Mouse (Mus musculus) megakaryocyte-erythroid progenitor cell, adult 5-6 weeks (primary cell): ENCODE results near the gene Ccdc57. TPM values are rescaled to one million over a fixed set of nuclear protein-coding genes. Genes with fewer than 3 reads are reported as not detected.

ENCODE experiments used
- ATAC-seq: replicated peaks from 2 replicates; pipeline ENCODE4 v1.8.0; 2016; ENCODE audit warnings: mild to moderate bottlenecking, inconsistent platforms; ENCODE audit not compliant: severe bottlenecking, poor library complexity, low FRiP score, low TSS enrichment
- total RNA-seq, 2 experiments: library from RNA; stranded (forward) in 1 of 2; stranded (reverse) in 1 of 2; fragments of 200-1000, 215-1000 nt in 1 of 2; fragments of >200 nt in 1 of 2; fragmentation: Nextera tagmentation in 1 of 2; gene quantifications; 2 replicates each; pipeline ENCODE4 v1.2.3; 2014 to 2017

Gene Ccdc57
- total RNA-seq, 2 experiments from 2014 or later = 6.4 to 9.0 TPM

GRCm38 (mm10) chr11:120862819-120863218 is 69.9 kb downstream of the Ccdc57 start:
- ATAC-seq = no peak

GRCm38 (mm10) chr11:120855938-120856337 is 76.7 kb downstream of the Ccdc57 start:
- peak; percentile 35; the same call in 1 of the 2 replicates for ATAC-seq

DNA sequence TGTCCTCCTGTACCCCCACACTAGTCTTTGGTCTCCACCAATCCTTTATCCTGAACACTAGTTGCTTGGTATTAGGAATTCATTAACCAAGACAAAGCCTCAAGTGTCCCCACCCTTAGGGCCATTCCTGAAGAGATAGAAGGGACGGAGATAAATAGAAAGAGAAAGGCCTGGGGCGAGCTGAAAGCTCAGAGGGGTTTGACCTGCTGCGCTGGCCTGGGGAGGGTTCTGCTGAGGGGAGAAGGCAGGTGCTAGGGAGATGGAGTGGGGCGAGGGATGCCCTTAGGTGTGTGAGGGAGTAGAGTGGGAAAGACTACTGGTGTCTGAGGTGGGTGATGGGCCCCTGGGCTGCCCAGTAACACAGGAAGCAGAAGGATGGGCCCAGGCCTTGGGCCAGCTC is 78.9 kb downstream of the Ccdc57 start:
- no peak for ATAC-seq

- ATAC-seq = no peak
Observed at GRCm38 (mm10) chr11:120853158-120853557, 79.5 kb downstream of the Ccdc57 start.

DNA sequence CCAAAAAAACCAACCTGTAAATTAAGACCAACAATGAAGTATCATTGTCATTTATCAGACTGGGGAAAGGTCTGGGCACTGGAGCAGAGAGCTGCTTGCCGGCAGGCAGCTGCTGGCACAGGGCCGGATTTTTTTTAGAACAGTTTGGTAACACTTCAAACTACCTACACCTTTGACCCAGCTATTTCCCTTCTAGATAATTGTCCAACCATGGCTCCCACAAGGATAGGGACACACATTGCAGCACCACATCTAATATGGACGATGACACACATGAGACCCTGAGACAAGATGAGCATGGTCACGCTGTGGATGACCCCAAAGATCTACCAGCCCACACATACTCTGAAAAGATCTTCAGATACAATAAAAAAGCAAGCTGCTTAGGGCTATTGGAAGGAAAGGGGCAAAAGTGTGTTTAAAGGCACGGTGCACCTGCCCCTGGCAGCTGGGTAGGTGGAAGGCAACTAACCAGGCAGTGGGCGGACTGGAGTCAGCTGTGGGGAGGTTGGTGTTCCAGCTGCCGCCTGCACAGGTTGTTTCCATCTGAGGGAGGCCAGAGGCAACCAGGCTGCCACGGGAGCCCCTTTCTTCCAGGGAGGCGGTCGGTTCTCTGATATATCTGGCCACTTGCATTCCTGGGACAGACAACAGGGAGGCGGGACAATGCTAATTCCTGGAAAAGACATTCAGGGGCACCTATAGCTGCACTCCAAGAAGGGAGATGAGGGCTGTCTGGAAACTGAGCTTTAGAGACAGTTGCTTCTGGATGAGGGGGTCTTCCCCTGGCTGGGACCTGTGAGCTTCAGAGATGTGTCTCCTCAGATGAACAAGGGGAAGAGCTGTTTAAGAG is 80.4 kb downstream of the Ccdc57 start:
- ATAC-seq = no peak

- no peak for ATAC-seq
Observed at GRCm38 (mm10) chr11:120851582-120851981, 81.1 kb downstream of the Ccdc57 start.

DNA sequence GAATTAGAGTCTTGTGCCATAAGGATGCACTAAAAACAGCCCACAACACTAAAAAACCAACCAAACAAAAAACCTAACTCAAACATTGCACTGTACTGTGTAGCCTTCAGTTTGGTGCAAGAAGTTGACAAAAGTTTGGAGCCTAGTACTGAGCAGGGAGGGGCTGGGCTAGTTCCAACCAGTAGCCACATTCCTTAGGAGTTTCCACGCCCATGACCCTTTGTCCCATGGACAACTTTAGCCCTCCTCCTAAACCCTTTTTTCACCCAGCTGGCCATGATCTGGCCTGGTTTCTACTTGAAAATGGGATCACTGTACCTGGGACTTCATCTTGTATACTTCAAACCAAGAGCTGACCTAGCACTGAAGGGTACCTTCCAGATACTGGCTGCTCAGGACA is 81.5 kb downstream of the Ccdc57 start:
- 0 out of 2 replicates have a peak, but pooled peaks have one; percentile 5 for ATAC-seq

DNA sequence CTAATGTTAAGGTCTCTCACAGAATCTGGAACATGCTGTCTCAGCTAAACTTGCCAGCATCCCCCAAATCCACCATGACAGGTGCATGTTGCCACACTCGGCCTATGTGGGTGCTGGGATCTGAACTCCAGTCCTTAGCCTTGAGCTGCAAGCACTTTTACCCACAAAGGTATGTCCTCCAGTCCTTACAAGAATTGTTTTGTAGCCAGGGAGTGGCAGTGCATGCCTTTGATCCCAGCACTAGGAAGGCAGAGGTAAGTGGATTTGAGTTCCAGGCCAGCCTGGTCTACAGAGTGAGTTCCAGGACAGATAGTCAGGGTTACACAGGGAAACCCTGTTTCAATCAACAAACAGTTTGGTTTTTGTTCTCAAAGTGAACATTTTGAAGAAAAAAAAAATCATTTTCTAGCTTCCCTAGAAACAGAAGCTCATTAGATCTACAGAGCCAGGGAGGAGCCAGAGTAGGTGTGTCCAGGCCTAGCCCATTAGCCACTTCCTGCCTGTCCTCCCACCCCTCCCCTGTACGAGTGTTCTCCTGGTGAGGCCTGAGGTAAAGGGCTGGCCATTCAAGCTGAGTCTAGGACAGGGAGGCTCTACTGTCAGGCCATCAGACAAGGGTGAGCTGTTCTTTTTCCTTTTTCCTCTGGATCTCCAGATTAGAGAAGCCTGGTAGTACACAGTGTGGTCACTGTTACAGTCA is 82.2 kb downstream of the Ccdc57 start:
- ATAC-seq = peak; percentile 76

DNA sequence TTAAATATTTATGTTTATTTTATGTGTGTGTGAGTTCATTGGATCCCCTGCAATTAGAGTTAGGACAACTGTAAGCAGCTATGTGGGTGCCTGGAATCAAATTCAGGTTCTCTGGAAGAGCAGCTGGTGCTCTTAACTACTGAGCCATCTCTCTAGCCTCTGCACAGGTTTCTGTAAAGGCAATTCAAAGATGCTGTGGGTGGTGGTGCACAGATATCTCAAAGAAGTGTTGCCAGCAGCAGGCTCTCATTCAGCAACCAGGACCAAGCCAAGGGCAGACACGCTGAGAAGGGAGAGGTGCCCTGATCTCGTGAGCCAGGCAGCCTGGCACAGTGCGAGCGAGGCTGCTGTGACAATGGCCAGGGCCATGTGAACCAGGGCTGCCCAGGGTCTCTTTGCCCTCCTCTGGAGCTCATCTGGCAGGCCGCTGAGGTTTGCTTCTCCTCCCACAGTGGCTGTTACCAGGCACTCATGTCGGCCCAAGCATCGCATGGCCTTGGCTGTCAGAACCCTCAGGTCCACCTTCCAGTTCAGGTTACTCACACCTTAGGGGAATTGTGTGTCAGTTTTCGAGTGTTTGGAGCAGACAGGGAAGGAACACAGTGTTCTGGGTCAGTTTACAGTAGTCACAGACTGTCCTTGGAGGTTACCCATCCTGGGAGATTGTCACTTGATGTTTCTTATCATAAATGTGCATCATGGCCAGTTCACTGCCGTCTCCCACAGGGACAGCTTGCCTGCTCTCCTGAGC is 85.8 kb downstream of the Ccdc57 start:
- no peak for ATAC-seq

DNA sequence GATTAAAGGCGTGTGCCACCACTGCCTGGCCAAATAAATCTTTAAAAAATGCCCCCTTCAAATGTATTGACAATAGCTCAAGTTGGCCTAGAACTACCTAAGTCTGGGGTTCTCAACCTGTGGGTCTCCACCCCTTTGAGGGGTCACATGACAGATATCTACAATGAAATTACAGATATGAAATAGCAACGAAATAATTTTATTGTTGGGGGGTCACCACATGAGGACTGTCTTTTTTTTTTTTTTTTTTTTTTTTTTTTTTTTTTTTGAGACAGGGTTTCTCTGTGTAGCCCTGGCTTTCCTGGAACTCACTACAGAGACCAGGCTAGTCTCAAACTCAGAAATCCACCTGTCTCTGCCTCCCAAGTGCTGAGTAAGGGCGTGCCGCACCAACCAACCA is 88.3 kb downstream of the Ccdc57 start:
- ATAC-seq = no peak

GRCm38 (mm10) chr11:120833555-120834280 is 99.0 kb downstream of the Ccdc57 start:
- ATAC-seq = no peak

DNA sequence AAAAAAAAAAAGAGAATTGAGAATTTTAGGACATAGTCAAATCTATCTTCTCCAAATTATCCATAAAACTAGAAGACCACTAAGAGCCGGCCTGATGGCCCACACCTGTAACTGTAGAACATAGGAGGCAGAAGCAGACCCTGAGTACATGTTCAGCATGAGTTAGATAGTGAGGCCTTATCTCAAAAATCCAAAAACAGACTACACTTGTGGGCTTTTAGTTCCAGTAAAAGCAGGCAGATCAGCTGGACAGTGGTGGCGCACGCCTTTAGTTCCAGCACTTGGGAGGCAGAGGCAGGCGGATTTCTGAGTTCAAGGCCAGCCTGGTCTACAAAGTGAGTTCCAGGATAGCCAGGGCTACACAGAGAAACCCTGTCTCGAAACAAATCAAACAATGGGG is 99.7 kb downstream of the Ccdc57 start:
- ATAC-seq = peak; percentile 50; the same call in 1 of the 2 replicates

DNA sequence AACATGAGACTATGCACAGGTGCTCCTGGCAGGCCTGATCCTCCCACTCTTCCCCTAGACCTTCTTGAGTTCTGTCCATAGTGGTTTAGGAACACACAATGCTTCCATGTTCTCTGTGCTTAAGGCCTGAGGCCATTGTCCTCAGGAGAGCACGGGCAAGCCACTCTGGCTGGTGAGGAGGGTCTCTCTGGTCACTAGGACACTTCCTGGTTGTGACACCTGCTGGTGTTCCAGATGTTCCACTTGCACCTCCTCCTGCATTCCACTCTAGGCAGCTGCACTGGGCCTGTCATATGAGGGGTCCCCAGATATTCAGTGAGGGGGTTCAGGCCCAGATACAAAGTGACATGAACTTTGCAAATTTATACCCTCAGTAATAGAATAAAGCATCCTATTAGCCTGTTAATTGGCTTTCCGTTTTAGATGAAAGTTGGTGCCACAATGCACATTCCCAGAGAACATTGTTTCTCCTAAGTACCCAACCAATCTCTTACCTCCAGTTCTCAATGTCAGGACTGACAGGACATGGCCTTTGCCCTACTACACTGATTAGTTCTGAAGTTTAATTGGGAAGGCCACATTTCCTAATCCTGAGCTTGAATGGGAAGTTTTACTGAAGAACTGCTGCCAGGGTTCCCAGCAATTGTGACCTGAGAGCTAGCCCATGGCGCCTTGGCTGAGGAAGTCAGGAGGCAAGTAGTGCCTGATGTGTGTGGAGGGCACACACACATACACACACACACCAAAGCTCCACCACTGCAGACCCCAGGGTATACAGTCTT is 100.8 kb downstream of the Ccdc57 start:
- no peak for ATAC-seq

DNA sequence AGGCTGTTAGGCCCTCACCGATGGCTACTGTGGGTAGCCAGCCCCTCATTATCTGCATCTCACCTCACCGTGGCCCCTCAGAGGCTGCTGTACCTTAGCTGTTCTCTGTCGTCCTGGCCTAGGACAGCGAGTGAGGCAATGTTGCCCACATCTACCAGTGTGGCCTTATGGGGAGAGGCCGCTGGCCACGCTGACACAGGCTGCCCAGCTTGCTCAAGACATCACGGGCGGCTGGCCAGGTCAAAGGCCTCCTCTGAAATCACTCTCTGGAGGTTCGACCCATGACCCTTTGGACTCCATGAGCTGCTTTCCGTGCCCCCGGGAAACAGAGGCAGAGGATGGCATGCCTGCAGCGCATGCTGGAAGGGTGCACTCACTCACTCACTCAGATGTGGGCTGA is 102.0 kb downstream of the Ccdc57 start:
- no peak for ATAC-seq

GRCm38 (mm10) chr11:120829757-120830532 is 102.7 kb downstream of the Ccdc57 start:
- ATAC-seq = no peak

GRCm38 (mm10) chr11:120828416-120828815 is 104.3 kb downstream of the Ccdc57 start:
- ATAC-seq = no peak

GRCm38 (mm10) chr11:120826016-120826953 is 106.4 kb downstream of the Ccdc57 start:
- ATAC-seq = no peak
